Mouse (Mus musculus) embryo, embryonic 9.5 days (tissue): ENCODE measurements around the gene Mroh3.

Source experiments
- DNase-seq: peaks from one replicate; pipeline ENCODE4 v3.0.0-alpha.2; 2017; ENCODE audit errors: extremely low spot score

The Mroh3 gene

GRCm38 (mm10) chr1:136156951-136157350, 55.7 kb downstream of the Mroh3 start:
- no peak for DNase-seq

- no peak for DNase-seq
Observed at GRCm38 (mm10) chr1:136156304-136156703, 56.3 kb downstream of the Mroh3 start.

- no peak for DNase-seq
Observed at GRCm38 (mm10) chr1:136151371-136151770, 61.3 kb downstream of the Mroh3 start.

DNA sequence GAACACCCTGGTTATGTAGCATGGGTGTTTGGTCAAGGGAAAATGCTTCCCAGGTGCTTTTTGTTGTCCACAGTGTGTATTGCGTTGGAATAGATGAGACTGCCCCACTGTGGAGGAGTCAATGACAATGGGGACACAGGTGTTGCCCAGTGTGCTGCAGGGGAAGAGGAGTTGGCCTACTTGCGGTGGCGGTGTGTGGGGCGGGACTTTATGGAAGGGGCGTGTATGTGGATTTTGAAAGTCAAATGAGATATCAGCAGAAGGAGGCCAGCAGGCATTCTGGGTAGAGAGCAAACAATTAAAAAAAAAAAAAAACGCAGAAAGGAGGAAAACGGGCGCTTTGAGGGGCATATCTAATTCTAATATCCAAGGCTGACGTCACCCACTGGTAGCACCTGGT, 62.9 kb downstream of the Mroh3 start:
- no peak for DNase-seq

GRCm38 (mm10) chr1:136143514-136143913, 69.1 kb downstream of the Mroh3 start:
- DNase-seq: no peak

- no peak for DNase-seq
Observed at GRCm38 (mm10) chr1:136142336-136142735, 70.3 kb downstream of the Mroh3 start.

- no peak for DNase-seq
Observed at GRCm38 (mm10) chr1:136141176-136141950, 71.3 kb downstream of the Mroh3 start.

DNA sequence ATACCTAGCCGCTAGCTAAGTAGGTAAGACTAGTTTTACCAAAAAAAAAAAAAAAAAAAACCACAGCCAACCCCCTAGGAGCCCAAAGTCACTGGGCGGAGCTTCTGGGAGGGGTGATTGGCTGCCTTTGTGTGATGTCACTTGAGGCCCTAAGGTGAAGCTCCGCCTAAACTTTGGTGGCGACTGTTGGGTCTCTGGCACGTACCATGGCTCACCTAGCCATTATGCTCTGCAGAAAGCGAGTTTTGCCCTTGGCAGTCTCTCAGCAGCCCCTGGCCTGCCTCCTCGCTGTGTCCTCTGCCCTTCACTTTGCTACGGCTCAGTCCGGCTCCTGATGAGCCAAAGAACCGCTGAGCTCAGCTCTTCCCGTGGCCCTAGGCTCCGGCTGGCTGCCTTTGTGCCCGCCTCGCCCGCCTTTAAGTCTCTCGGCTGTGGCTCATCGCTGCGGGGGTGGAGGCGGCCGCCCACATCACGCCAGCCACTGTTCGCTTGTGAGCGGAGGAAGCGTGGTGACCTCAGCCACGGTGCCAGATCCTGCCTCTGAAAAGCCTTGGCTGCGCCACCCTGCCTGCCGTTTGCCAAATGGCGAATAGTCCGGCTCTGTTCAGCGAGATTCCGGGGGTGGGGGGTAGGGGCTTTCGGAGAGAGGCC, 72.5 kb downstream of the Mroh3 start:
- DNase-seq: peak; percentile 82

DNA sequence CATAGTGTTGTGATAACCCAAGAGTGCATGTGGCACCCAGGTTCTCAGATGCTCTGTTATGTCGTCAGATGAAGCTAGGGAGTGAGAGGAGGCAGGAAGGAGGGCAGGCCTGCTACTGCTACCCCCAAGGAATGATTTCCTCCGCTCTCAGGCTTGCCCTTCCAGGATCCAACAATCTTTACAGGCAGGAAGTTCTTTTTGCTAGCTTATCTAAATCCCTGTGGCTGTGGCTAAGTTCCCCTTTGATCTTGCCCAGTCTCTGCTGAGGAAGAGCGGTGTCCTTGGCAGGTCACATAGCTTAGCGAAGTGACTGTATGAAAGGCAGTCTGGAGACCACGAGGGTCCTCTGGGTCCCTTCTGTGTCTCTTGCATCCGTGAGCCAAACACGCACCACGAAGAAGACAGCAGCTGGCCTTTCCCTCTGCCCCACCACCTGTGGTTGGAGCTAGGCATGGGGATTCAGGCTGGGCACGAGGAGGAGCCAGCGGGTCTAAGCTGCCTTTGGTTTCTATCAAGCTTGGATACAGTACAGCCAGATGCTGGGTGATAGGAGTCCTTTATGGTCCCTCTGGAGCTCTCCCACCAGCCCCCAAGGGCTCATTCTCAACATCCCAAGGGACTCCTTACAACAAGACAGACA, 74.3 kb downstream of the Mroh3 start:
- no peak for DNase-seq

GRCm38 (mm10) chr1:136137575-136137974, 75.1 kb downstream of the Mroh3 start:
- no peak for DNase-seq

DNA sequence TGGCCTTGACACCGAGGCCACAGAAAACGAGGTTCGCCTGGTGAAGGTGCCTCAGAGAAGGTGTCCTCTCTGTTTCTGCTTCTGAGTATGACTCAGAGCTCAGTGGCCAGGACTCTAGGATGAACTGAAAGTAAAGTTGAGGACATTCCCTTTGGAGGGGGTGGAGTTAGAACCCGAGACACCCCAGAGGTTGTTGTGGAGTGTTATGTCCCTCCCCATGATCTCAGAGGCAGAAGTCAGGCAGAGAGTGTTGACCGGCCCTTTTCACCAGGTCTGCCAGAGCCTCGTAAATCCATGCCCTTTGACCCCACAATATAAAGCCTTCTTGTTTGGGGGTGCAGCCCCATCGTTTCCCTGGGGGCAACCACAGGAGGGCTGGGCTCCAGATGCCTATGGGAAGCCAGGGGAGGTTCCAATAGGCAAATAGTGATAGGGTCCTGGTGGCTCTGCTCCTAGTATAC, 75.5 kb downstream of the Mroh3 start:
- no peak for DNase-seq

- DNase-seq: no peak
Observed at GRCm38 (mm10) chr1:136136547-136136946, 76.1 kb downstream of the Mroh3 start.

DNA sequence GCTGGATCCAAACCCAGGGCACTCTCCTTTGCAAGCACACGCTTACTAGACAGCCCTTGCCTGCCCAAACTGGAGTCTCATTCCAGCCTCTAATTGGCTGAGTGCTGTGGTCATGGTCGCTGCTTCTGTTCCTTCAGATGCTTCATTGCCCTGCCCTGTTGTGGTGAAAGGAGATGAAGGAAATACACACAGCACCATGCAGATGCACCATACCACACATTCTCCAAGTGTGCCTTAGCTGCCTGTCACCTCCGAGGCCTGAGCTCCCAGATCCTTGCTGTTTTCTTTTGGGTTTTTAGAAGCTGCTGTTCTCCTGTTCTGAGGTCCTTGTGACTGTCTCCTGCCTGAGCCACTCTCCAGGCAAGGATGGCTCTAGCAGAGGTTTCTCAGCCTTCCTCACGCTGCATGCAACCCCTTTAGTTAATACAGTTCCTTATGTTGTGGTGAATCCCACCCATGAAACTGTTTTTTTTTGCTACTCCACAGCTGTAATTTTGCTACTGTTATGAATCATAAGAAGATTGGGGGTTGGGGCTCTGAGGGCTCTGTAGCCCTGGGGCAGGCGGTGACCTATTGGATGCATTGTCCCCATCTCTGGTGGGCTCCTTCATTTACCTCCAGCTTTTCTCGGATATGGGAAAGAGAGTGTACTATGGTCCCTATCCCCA, 76.7 kb downstream of the Mroh3 start:
- no peak for DNase-seq

- no peak for DNase-seq
Observed at GRCm38 (mm10) chr1:136135046-136135445, 77.6 kb downstream of the Mroh3 start.

DNA sequence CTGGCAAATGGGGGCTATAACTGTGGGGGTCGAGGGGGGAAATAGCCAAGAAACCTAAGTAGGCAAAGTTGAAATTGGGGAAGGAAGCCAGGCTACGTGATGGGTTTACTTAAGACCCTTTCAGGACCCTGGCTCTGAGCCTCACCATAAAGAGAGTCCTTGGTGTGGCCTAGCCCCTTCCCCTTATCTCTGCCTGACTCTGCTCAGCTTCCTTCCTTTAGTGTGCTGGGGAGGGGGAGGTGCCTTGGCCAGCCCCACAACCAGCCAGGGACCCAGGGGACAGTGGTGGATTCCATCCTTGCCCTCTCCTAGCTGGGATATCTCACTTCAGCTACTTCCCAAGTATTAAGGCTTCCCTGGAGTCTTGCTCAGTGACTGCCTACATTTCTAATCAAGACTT, 78.1 kb downstream of the Mroh3 start:
- DNase-seq: no peak

DNA sequence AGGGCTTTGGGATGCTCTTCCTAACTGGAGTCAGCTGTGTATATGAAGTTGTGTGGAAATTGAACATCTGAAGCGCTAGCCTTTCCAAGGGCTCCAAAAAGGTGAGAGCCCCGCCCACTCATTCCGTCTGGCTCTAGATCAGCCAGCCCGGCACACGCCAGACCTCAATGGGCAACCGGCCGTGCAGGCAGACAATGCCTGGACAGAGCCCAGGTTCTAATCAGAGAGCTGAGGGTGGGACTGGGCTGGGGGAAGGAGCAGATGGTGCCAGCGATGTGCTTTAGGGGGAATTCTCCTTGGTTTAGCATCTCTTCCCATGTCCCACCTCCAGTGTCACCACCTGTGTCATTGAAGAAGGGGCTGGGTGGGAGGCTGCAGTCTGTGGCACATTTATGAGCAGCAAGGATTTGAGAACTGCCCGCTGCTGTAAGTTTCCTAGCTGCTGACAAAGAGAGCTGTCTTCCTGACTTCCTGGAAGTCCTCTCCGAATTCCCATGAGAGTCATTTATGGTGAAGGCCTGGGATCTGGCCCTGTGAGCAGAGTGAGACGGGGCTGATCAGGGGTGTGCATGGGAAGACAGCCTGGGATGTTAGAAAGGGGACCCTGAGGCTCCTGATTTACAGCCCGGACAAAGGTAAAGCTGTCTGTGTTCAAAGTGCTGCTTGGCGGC, 78.9 kb downstream of the Mroh3 start:
- DNase-seq: no peak

DNA sequence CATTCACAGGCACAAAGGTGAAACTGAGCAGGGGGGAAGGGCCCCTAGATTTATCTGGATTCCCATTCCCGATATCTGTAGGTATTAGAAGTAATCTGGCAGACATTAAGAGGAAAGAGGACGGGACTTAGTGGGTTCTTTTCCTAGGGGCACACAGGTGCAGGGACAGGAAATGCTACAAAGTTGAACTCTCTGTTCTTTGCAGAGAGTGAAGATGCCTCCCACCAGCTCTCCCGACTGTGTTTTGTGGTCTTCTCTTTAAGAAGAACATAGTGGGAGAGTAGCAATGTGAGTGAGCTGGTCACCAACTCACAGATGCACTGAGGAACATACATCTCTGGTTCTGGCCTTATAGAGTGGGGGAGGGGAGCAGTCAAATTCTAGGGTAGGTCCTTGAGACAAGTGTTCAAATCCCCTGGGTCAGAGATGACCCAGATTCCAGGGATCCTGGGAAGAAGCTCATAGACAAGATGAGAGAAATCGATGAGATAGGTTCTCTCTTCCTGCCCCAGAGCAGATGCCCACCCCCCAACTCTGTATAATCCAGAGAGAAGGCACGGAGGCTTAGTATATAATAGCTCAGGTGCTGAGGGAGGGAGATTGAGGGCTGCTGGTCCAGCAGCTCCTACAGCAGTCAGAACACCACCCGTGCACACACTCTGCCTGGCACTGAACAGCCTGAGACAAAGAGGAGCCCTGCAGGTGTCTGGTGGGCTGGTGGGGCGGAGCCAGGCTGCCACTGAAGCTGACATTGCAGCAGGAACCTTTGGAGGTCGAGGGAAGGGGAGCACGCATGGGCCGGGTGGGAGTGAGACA, 80.0 kb downstream of the Mroh3 start:
- no peak for DNase-seq
